Mouse (Mus musculus) lung, embryonic 16.5 days (tissue): ENCODE measurements around the gene Rpl37. TPM values are rescaled to one million over a fixed set of nuclear protein-coding genes. Genes with fewer than 3 reads are reported as not detected.

ENCODE experiments used
- ATAC-seq: fragments of 200-750 bp; cut with Nextera tagmentation; 2 replicates; pipeline ENCODE4 v1.8.0; 2017; ENCODE audit warnings: low read depth, mild to moderate bottlenecking, moderate library complexity
- H3K27ac ChIP-seq: fragments of 300-500 bp; sonication (generic); 2 replicates; pipeline ENCODE4 v1.5.1; 2014; ENCODE audit warnings: mild to moderate bottlenecking, control low read depth, low read length
- H3K27me3 ChIP-seq: fragments of 300-500 bp; sonication (generic); 2 replicates; pipeline ENCODE4 v1.6.1; 2014; ENCODE audit warnings: low read depth, low read length, mixed read lengths; ENCODE audit not compliant: control insufficient read depth, insufficient read depth
- H3K36me3 ChIP-seq: fragments of 300-500 bp; sonication (generic); 2 replicates; pipeline ENCODE4 v1.6.1; 2014; ENCODE audit warnings: low read length; ENCODE audit not compliant: control insufficient read depth, insufficient read depth
- H3K4me1 ChIP-seq: fragments of 300-500 bp; sonication (generic); replicated peaks from 2 replicates; pipeline ENCODE4 v1.6.1; 2014; ENCODE audit warnings: low read length, mixed read lengths; ENCODE audit not compliant: control insufficient read depth, insufficient read depth
- H3K4me2 ChIP-seq: fragments of 300-500 bp; sonication (generic); 2 replicates; pipeline ENCODE4 v1.6.1; 2014; ENCODE audit warnings: low read depth, low read length, control low read depth
- H3K4me3 ChIP-seq: fragments of 300-500 bp; sonication (generic); 2 replicates; pipeline ENCODE4 v1.5.1; 2014; ENCODE audit warnings: mild to moderate bottlenecking, low read length, control low read depth
- H3K9ac ChIP-seq: fragments of 300-500 bp; sonication (generic); 2 replicates; pipeline ENCODE4 v1.6.1; 2014; ENCODE audit warnings: low read length, control low read depth
- H3K9me3 ChIP-seq: fragments of 300-500 bp; sonication (generic); 2 replicates; pipeline ENCODE4 v1.6.1; 2016; ENCODE audit warnings: low read length; ENCODE audit not compliant: control insufficient read depth
- WGBS: fragments of 180-500 bp; shearing (Covaris S2); extraction: QIAGEN DNeasy Blood & Tissue Kit; methylation state at CpG from one replicate; pipeline ENCODE4 v1.1.7; 2014; 5-methylcytosine and 5-hydroxymethylcytosine counted together
- polyA plus RNA-seq: library from polyadenylated mRNA; unstranded; fragments of >200 nt; fragmentation: Nextera tagmentation; extraction: Ambion mirVana; gene quantifications from 2 replicates; pipeline ENCODE4 v1.2.1, GENCODE M21; 2015

Rpl37 gene
- polyA plus RNA-seq, 1 experiment from 2014 or later, result 571 TPM

- no peak overlapping the region for H3K4me2 ChIP-seq
- H3K36me3 ChIP-seq, result no peaks in the 10 kb centered on the region
- 70% methylated on average over 3 of the region's 3 CpGs for WGBS
- H3K9ac ChIP-seq, result no peak overlapping the region
- peaks cover 2% of the 10 kb centered on the region; the same call in 1 of the 2 replicates for H3K4me1 ChIP-seq
- no peak for ATAC-seq
- H3K9me3 ChIP-seq, result no peaks in the 10 kb centered on the region
- H3K27me3 ChIP-seq, result no peaks in the 10 kb centered on the region
- H3K4me3 ChIP-seq, result no peak overlapping the region
- H3K27ac ChIP-seq, result no peak overlapping the region
These were observed 16.9 kb downstream of the Rpl37 start for GRCm38 (mm10) chr15:5133301-5133700.

- WGBS, result 68% methylated on average over 3 of the region's 3 CpGs
- no peak overlapping the region for H3K4me3 ChIP-seq
These were observed 17.7 kb downstream of the Rpl37 start for GRCm38 (mm10) chr15:5134179-5134578.

GRCm38 (mm10) chr15:5134945-5135483 is 18.6 kb downstream of the Rpl37 start:
- Histone ChIP-seq H3K4me1 (peaks cover 2% of the 10 kb centered on the region; the same call in 1 of the 2 replicates), H3K9me3 (no peaks in the 10 kb centered on the region), H3K27ac (no peak overlapping the region), H3K27me3 (no peaks in the 10 kb centered on the region), H3K9ac (no peak overlapping the region), H3K4me3 (no peak overlapping the region), H3K4me2 (no peak overlapping the region), H3K36me3 (no peaks in the 10 kb centered on the region)
- ATAC-seq, result no peak
- 73% methylated on average over 8 of the region's 8 CpGs for WGBS

More at GRCm38 (mm10) chr15:5134179-5134578, 17.7 kb downstream of the Rpl37 start:
- no peak overlapping the region for H3K4me2 ChIP-seq
- H3K9ac ChIP-seq, result no peak overlapping the region
- H3K27me3 ChIP-seq, result no peaks in the 10 kb centered on the region
- no peak overlapping the region for H3K27ac ChIP-seq
- no peaks in the 10 kb centered on the region for H3K36me3 ChIP-seq
- no peaks in the 10 kb centered on the region for H3K9me3 ChIP-seq
- no peak for ATAC-seq
- peaks cover 2% of the 10 kb centered on the region; the same call in 1 of the 2 replicates for H3K4me1 ChIP-seq

- Histone ChIP-seq H3K27me3 (no peaks in the 10 kb centered on the region), H3K9me3 (no peaks in the 10 kb centered on the region), H3K4me1 (peaks cover 2% of the 10 kb centered on the region; the same call in 1 of the 2 replicates), H3K4me3 (no peak overlapping the region), H3K9ac (no peak overlapping the region), H3K4me2 (no peak overlapping the region), H3K36me3 (no peaks in the 10 kb centered on the region), H3K27ac (no peak overlapping the region)
- ATAC-seq, result no peak
- WGBS, result 53% methylated on average over 9 of the region's 9 CpGs
These were observed 21.8 kb downstream of the Rpl37 start for GRCm38 (mm10) chr15:5138021-5138856.

GRCm38 (mm10) chr15:5139366-5139765 is 22.9 kb downstream of the Rpl37 start:
- no peaks in the 10 kb centered on the region for H3K27me3 ChIP-seq
- H3K9me3 ChIP-seq, result no peaks in the 10 kb centered on the region
- H3K36me3 ChIP-seq, result no peaks in the 10 kb centered on the region
- H3K4me3 ChIP-seq, result no peak overlapping the region
- no peak for ATAC-seq
- no peak overlapping the region for H3K4me2 ChIP-seq
- no peak overlapping the region for H3K27ac ChIP-seq
- WGBS, result 80% methylated on average over 2 of the region's 2 CpGs
- no peak overlapping the region for H3K9ac ChIP-seq
- peaks cover 2% of the 10 kb centered on the region for H3K4me1 ChIP-seq

- Histone ChIP-seq H3K36me3 (no peaks in the 10 kb centered on the region), H3K4me1 (peaks cover 7% of the 10 kb centered on the region), H3K9ac (no peak overlapping the region), H3K9me3 (no peaks in the 10 kb centered on the region), H3K27ac (no peak overlapping the region), H3K4me2 (no peak overlapping the region), H3K4me3 (no peak overlapping the region), H3K27me3 (no peaks in the 10 kb centered on the region)
- no peak for ATAC-seq
- 79% methylated on average over 7 of the region's 7 CpGs for WGBS
These were observed 23.4 kb downstream of the Rpl37 start for GRCm38 (mm10) chr15:5139863-5140262.

GRCm38 (mm10) chr15:5140357-5140756 is 23.9 kb downstream of the Rpl37 start:
- no peak overlapping the region for H3K27ac ChIP-seq
- H3K4me1 ChIP-seq, result peaks cover 12% of the 10 kb centered on the region
- H3K9ac ChIP-seq, result no peak overlapping the region
- no peak for ATAC-seq
- no peaks in the 10 kb centered on the region for H3K27me3 ChIP-seq
- H3K4me3 ChIP-seq, result no peak overlapping the region
- no peaks in the 10 kb centered on the region for H3K36me3 ChIP-seq
- no peak overlapping the region for H3K4me2 ChIP-seq
- H3K9me3 ChIP-seq, result no peaks in the 10 kb centered on the region

- no peaks in the 10 kb centered on the region for H3K27me3 ChIP-seq
- no peak overlapping the region for H3K27ac ChIP-seq
- no peak overlapping the region for H3K4me3 ChIP-seq
- H3K9me3 ChIP-seq, result no peaks in the 10 kb centered on the region
- H3K4me2 ChIP-seq, result no peak overlapping the region
- no peak for ATAC-seq
- 54% methylated on average over 5 of the region's 5 CpGs for WGBS
- H3K9ac ChIP-seq, result no peak overlapping the region
- H3K4me1 ChIP-seq, result peaks cover 13% of the 10 kb centered on the region
- no peaks in the 10 kb centered on the region for H3K36me3 ChIP-seq
These were observed 25.6 kb downstream of the Rpl37 start for GRCm38 (mm10) chr15:5142047-5142446.

- H3K36me3 ChIP-seq, result no peaks in the 10 kb centered on the region
- no peak overlapping the region for H3K4me3 ChIP-seq
- no peaks in the 10 kb centered on the region for H3K27me3 ChIP-seq
- H3K4me1 ChIP-seq, result peaks cover 13% of the 10 kb centered on the region
- H3K4me2 ChIP-seq, result no peak overlapping the region
- H3K9me3 ChIP-seq, result no peaks in the 10 kb centered on the region
- no peak overlapping the region for H3K27ac ChIP-seq
- WGBS, result 64% methylated on average over 5 of the region's 5 CpGs
- ATAC-seq, result no peak
- no peak overlapping the region for H3K9ac ChIP-seq
These were observed 26.3 kb downstream of the Rpl37 start for GRCm38 (mm10) chr15:5142714-5143113.
